ENCODE assay signal across 14 mouse cellular contexts in genomic region chr6:113266996-113267655, GRCm38 (mm10). TPM values are rescaled to one million over a fixed set of nuclear protein-coding genes. Genes with fewer than 3 reads are reported as not detected.
"Had no signal": no experiment of that assay in that cellular context is flagged by ENCODE, and none has a peak within 500 bp of the region (broad histone marks: within the 10 kb centered on the region; RNA-seq: fewer than 3 reads in every experiment).

No protein-coding gene starts in this region.

- H3K27ac ChIP-seq: kidney, postnatal 0 days; limb, embryonic 13.5 days; liver, embryonic 14.5 days; neural tube, embryonic 15.5 days; stomach, embryonic 15.5 days had no signal

- H3K4me3 ChIP-seq: limb, embryonic 13.5 days; myocyte; neural tube, embryonic 15.5 days; stomach, embryonic 15.5 days had no signal

- DNase-seq: kidney, postnatal 36 days; left cerebral cortex, postnatal 4 days; lung, adult 18-20 months; lung, postnatal 36 days; midbrain, embryonic 14.5 days; right cerebral cortex, postnatal 14 days; thymus, postnatal 4 days had no signal

RNA-seq across cellular contexts. Expression of gene Cpne9, which starts 15.0 kb away (rescaled TPM):
- total RNA-seq: liver, adult 2 months had no signal
- polyA plus RNA-seq: kidney, postnatal 0 days; liver, adult 2 months had no signal
